Mouse (Mus musculus) left cerebral cortex, adult 2 months (tissue): ENCODE results near the gene Usp28. TPM values are rescaled to one million over a fixed set of nuclear protein-coding genes. Genes with fewer than 3 reads are reported as not detected.

Experiments used
- DNase-seq, 2 experiments: peaks; one replicate each; pipeline ENCODE4 v3.0.0; 2021 to 2022; ENCODE audit warnings: low spot score in 2 of 2, mixed read lengths in 1 of 2; ENCODE audit errors: extremely low spot score in 1 of 2
- H3K27ac ChIP-seq: fragments of 200-600 bp; 2 replicates; pipeline ENCODE4 v1.8.1; 2022
- H3K4me3 ChIP-seq: fragments of 200-600 bp; 2 replicates; pipeline ENCODE4 v1.8.1; 2022
- CTCF ChIP-seq: fragments of 200-600 bp; IDR thresholded peaks from 2 replicates; pipeline ENCODE4 v1.8.1; 2022; ENCODE audit warnings: antibody characterized with exemption, mild to moderate bottlenecking, moderate library complexity
- intact Hi-C: fragments of 180-260 bp; cut with DNase I; formaldehyde crosslinking; loops from one replicate; pipeline ENCODE4 v1.15.1; 2025
- total RNA-seq, 2 experiments: library from RNA; stranded (reverse); gene quantifications; 2 replicates each; pipeline ENCODE4 v1.2.3; 2021

The Usp28 gene
- total RNA-seq, 2 experiments from 2014 or later = 46.3 to 49.6 TPM

DNA sequence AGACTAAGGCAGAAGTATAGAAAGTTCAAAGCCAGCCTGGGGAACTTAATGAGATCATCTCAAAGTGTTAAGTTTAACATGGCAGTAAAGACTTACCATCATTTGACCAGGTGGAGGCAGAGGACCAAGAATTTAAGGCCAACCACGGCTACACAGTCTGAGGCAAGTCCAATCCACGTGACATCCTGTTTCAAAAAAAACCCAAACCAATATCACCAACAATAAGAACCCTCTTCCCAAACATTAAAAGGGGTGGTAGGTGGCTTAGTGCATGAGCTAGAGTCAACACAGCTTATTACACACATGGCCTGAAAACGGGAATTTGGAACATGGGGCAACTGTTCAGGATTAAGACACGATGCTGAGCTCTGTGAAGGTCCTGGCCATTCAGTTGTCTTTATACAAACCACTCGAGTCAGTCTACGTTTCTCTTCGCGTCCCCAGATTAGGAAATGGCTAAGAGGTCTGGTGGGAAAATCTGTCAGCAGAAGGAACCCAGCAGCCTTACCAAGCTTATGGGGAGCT lies 793 bp upstream of the Usp28 start:
- H3K27ac ChIP-seq = peak overlapping the region; percentile 91
- H3K4me3 ChIP-seq = peak overlapping the region; percentile 63
- TF ChIP-seq CTCF = no peak
- DNase-seq = no peak
- intact Hi-C loops = no loop called here

DNA sequence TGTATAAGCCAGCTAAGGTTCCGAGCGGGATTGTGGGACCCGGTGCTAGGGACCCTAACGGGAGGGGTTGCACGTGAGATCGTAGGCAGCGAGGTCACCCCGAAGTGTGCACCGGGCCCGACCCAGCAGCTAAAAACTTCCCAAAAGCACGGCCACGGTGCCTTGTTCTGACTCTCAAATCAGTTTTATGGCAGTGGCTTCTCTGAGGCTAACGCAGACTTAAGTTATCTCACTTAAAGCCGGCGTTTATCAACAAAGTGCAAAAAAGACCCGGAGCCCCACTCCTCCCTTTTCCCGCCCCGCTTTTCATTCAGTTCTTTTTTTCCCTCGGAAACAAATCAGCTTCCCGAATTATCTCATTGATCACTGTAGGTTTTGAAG lies 523 bp downstream of the Usp28 start:
- H3K4me3 ChIP-seq = peak overlapping the region; percentile 63
- intact Hi-C loops = loop anchor here (5.0 kb wide), 1 partner anchor 72 kb away; the partner anchor contains the start of gene Zw10

DNA sequence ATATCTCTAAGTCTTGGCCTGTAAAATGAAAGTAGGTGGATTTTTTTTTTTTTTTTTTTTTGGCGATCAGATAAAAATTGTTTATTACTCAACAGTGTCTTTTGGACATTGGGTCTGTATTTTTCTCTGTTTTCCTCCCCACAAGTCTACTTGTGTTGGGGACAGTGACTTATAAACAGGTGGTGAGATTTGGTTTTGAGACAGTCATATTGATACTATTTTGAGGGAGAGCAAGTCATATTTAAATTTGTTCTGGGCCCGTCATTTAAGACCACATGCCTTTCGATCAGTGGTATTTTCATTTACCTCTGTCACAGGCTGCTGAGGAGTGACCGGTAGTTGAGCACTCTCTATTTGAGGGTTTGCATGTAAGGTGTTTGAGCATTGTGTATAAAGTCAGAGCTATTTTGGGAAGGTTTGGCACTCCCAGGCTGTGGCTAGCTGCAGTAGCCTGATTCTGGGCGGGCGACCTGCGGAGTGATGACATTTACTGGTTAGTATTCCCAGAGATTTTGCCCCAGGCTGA lies 1.5 kb downstream of the Usp28 start:
- intact Hi-C loops = loop anchor here (5.0 kb wide), 1 partner anchor 71 kb away; the partner anchor contains the start of gene Zw10
- TF ChIP-seq CTCF = no peak
- no peak for DNase-seq

More for the DNA sequence above, 523 bp downstream of the Usp28 start:
- H3K27ac ChIP-seq = peak overlapping the region; percentile 91
- no peak for TF ChIP-seq CTCF
- DNase-seq = no peak

DNA sequence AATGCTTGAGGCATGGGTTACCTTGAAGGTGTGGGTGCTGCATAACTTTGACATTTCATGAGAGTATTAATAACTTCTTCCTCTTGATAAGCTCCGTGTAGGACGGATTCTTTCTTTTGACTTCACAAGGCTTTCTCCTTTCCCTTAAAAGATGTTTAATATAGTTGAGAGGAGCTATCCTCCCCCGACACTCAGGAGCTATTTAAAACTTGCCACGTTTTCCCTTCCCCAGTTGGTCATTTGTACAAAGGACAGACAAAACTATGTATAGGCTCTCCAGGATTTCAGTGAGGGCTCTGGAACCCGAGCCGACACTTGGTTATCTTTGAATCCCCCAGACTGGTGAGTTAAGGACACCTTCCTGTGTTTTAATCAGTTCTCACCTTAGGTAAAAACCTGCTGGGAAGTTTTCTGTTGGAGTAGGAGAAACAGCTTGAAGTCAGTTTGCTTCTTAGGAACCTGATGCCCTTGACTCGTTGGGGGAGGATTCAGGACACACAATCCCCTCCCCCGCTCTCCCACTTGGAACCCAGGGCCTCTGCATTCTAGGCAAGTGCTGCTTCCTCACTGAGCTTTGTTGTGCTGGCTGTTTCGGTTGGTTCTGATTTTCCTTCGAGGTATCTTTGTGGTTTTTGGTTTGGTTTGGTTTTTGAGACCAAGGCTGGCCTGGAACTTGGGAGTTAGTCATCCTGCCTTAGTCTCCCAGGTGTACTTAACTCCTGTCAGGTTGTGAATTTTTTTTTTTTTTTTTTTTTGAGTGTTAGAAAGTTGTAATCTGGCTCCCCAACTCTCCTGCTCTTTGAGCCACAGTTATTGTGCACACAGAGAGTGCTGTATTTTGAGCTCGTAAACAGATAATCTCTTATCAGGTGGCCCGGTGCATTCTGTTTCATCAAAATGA lies 2.3 kb downstream of the Usp28 start:
- TF ChIP-seq CTCF = no peak

More for the DNA sequence above, 1.5 kb downstream of the Usp28 start:
- peak overlapping the region; percentile 63 for H3K4me3 ChIP-seq
- peak overlapping the region; percentile 51 for H3K27ac ChIP-seq

DNA sequence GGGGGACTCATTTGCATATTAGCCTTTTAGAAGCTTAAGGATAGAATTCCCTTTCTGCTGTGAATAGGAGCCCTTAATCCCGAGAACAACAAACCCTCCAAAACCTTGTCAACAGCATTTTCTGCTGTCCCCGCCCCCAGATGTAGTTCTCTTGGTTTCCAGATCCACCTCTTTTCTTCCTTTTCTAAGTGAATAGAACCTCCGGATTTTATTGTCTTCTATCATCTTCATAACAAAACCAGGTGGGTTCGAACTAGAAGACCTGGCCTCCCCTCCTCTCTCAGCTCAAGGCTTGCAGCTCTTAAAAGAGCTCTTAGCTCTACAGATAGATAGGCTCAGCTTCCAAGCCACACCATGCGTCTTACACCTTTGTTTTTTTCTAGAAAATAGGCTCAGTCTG lies 6.5 kb downstream of the Usp28 start:
- no peak overlapping the region for H3K27ac ChIP-seq
- no peak for TF ChIP-seq CTCF
- intact Hi-C loops = no loop called here
- no peak overlapping the region for H3K4me3 ChIP-seq
- no peak for DNase-seq

More for the DNA sequence above, 2.3 kb downstream of the Usp28 start:
- Histone ChIP-seq H3K27ac (peak overlapping the region; percentile 51), H3K4me3 (peak overlapping the region; percentile 63)
- peak; percentile 7 to 17 for DNase-seq
- intact Hi-C loops = loop anchor here (5.0 kb wide), 1 partner anchor 70 kb away; the partner anchor contains the start of gene Zw10

DNA sequence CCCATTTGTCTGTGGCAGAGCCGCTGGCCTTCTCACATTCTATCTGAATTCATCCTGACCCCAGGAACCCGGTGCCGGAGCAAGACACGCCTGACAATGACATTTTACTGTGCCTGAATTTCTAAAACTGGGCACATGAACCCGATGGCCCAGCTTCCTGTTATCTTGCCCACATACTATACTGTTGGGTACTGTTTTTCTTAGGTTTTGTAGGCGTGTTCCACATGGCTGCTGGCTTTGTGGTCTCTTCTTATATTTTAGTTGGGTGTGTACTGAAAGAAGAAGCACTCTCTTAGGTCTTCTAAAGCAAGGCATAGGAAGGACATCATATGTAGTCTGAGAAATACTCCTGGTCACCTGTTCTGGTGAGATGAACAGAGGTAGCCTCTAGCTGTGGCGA lies 9.6 kb downstream of the Usp28 start:
- no peak for TF ChIP-seq CTCF
- Histone ChIP-seq H3K4me3 (no peak overlapping the region), H3K27ac (no peak overlapping the region)
- no peak for DNase-seq
- intact Hi-C loops = no loop called here

DNA sequence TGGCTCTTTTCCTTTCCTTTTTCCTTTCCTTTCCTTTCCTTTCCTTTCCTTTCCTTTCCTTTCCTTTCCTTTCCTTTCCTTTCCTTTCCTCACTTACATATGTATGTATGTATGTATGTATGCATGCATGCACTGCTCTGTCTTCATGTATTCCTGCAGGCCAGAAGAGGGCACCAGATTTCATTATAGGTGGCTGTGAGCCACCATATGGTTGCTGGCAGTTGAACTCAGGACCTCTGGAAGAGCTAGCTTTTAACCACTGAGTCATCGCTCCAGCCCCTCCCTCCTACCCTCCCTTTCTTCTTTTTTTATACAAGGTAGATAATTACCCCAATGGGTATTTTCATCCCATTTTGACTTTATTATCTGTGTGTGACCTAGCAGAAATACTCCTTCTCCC lies 10.6 kb downstream of the Usp28 start:
- Histone ChIP-seq H3K4me3 (no peak overlapping the region), H3K27ac (no peak overlapping the region)
- intact Hi-C loops = no loop called here
- no peak; the same call in none of the 2 replicates for TF ChIP-seq CTCF
- DNase-seq = no peak

DNA sequence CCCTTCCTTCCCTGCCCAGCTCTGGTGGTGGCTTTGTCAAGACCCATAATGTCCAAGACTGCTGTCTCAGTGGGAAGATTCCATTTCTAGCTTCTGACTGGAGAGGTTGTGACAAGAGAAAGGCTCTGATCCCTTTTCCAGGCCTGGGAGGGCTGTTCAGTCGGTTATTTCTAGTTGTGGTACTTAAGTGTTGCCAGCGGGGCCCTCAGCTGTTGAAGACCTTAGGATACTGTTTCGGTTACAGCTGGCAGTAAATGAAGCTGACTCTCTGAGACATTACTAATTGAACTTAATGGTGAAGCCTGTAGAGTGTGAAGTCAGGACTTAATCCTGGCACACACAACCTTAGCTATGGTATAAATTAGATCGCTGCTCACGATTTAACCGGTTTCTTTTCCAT lies 14.1 kb downstream of the Usp28 start:
- intact Hi-C loops = no loop called here

DNA sequence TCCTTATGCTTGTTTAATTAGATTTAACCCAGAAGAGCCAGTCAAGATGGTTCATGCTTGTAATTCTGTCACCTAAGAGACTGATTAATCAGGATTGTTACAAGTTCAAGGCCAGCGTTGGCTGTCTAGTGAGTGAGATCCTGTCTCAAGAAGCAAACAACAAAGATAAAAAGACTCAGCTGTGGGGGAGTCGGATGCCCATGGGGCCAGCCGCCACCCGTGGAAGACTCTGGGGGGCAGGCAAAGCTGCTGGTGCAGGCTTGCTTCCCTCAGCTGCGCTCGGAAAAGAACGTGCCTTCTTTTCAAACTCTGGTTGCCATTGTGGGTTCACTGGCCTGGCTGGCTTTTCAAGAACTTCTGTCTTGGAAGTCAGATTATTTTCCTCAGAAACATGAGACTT lies 30.6 kb downstream of the Usp28 start:
- TF ChIP-seq CTCF = no peak
- intact Hi-C loops = no loop called here
- Histone ChIP-seq H3K4me3 (no peak overlapping the region), H3K27ac (no peak overlapping the region)
- no peak for DNase-seq

More for the DNA sequence above, 14.1 kb downstream of the Usp28 start:
- no peak for DNase-seq
- TF ChIP-seq CTCF = no peak
- Histone ChIP-seq H3K4me3 (no peak overlapping the region), H3K27ac (no peak overlapping the region)

DNA sequence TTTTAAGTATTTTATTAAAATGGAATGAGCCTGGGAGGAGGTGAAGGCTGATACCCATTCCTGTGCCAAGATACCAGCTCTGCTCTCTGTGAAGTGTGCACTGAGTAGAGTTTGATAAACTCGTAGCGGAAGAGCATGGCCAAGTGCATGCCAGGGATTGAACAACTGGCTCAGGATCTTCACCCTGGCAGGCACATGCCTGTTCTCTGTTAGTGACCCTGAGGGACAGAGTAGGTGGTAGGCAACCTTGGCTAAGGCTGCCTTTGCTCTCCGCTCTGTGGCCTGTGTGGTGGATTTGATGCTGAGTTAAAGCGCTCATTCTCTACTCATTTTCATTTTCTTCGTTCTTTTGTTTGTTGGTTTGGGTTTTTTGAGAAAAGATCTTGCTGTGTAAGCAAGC lies 36.1 kb downstream of the Usp28 start:
- Histone ChIP-seq H3K4me3 (no peak overlapping the region), H3K27ac (no peak overlapping the region)
- no peak for DNase-seq
- intact Hi-C loops = no loop called here
- no peak for TF ChIP-seq CTCF

DNA sequence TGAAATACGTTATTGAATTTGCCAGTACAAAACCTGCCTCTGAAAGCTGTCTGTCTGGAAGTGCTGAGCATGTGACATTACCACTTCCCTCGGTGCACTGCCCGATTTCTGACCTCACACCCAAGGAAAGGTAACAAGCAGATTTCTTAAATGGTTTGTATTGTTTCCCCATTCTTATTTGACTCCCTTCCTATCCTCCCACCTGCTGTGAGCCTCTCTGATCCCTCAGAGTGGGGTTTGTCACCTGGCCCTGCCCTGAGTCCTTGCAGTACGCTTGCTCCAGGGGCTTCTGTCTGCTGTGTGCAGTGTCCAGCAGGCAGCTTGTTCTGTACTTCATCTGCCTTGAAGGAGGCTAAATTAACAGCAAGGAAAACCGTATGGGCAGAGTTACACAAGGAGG lies 38.8 kb downstream of the Usp28 start:
- DNase-seq = no peak
- TF ChIP-seq CTCF = no peak
- intact Hi-C loops = no loop called here

DNA sequence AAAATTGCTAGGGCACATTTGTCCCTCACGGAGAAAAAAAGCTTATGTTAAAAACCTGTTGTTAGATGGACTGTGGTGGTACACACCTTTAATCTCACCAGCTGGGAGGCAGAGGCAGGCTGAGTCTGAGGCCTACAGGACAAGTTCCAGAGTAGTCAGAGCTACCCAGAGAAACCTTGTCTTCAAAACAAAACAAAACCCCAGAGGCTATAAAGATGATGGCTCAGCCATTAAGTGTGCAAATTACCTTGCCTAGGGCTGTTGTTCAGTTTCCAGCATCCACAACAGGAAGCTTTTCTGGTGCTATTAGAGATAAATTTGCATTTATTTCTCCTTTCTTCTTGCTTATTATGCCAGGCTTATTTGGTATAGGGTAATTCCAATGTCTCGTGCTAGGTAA lies 39.4 kb downstream of the Usp28 start:
- TF ChIP-seq CTCF = no peak

More for the DNA sequence above, 38.8 kb downstream of the Usp28 start:
- Histone ChIP-seq H3K27ac (no peak overlapping the region), H3K4me3 (no peak overlapping the region)

More for the DNA sequence above, 39.4 kb downstream of the Usp28 start:
- H3K4me3 ChIP-seq = no peak overlapping the region
- no peak overlapping the region for H3K27ac ChIP-seq
- DNase-seq = no peak
- intact Hi-C loops = no loop called here
